Mouse (Mus musculus): ENCODE measurements around the gene Jchain. TPM values are rescaled to one million over a fixed set of nuclear protein-coding genes. Genes with fewer than 3 reads are reported as not detected.
"Not testable (repeated sequence)": the region's sequence is repeated elsewhere in the genome, so short reads cannot be mapped to it uniquely, and the experiment has no call there.

Gene Jchain
- polyA plus RNA-seq (2017; shearing (Covaris generic)), result 10 to 100 TPM; 13.7 to 95.4 (median 24.5) TPM

DNA sequence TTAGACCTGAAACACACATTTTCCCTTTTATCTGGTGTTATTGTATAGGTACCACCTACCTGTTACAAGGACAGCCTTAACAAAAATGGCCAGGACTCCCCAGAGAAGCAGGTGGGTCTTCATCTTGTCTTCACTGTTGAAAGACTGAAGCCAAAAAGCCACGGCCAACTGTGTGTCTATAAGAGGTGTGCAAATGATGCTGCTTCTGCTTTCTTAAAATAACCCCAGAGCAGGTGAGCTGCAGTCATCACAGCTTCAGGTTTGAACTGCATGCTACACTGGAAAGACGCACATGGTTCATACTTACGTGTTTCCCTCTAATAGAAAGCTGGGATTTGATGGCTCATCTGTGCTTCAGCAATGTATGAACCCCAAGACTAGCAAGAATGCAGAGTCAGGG, at the start of gene Jchain:
Jchain (minus strand) TSS at position 235 of the 400 bp plus-strand sequence.
- no peak for ATAC-seq

DNA sequence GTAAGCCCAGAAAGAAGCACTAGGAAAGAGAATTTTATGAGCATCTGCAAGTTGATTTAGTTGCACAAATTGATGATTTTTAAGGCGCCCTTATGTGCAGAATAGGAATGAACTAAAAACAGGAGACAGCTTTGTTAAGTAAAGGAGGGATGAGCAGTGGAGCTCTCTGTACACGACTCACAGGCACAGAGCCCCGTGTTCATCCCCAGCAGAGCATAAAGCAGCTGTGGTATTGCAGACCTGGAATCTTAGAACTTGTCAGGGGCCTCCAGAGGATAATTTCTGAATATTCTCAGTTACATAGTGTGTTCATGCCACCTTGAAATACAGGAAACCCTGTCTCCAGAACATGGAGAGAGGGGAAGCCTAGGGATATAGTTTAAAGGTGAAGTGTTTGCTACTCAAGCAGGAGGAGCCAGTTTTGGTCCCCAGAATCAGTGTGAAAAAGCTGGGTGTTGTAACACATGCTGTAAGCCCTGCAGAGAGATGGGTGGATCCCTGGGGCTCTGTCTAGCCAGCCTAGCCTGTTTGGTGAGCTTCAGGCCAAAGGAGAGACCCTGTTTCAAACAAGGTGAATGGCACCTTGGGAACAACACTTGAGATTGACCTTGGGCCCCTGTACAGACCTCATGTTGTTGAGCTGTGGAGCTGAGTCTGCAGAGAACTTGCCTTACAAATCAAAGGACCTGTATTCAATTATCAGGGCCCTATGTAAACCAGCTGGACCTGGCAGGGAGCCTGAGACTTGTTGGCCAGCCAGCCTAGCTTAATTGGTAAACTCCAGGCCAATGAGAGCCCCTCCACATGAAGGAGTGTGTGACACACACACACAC, 48.0 kb upstream of the Jchain start:
- no peak for ATAC-seq

DNA sequence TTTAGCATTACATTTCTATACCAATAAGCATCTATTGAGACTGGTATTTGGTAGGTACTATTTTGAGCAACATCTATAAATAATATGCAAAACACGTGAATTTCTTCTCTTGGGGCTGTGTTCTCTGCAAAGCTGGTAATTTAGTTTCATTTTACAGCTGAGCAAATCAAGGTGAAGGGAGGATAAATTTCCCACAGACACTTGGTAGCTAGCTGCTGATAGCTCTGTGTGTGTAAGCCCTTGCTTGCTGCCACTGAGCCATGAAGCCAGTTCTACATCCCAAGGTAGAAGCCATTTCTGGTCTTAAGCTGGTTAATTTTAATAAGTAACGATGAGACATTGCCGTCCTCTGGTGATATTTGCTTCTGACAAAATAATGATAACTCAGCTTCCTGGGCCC, 47.1 kb upstream of the Jchain start:
- no peak for ATAC-seq

DNA sequence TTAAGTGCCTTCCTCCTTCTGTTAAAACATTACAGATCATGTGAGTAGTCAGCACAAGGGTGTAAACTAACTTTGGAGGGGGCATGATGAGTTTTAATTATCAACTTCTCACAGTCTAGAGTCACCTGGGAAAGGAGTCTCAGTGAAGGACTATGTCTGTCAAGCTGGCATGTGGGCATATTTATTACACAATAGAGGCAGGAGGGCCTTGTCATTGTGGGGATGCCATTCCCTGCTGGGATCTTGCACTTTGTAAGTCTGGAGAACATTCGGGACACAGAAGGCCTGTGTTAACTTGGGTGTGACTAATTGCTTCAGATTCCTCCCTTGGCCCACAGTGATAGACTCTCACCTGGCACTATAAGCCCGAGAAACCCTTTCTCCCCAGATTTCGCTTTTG, 41.9 kb upstream of the Jchain start:
- no peak for ATAC-seq

DNA sequence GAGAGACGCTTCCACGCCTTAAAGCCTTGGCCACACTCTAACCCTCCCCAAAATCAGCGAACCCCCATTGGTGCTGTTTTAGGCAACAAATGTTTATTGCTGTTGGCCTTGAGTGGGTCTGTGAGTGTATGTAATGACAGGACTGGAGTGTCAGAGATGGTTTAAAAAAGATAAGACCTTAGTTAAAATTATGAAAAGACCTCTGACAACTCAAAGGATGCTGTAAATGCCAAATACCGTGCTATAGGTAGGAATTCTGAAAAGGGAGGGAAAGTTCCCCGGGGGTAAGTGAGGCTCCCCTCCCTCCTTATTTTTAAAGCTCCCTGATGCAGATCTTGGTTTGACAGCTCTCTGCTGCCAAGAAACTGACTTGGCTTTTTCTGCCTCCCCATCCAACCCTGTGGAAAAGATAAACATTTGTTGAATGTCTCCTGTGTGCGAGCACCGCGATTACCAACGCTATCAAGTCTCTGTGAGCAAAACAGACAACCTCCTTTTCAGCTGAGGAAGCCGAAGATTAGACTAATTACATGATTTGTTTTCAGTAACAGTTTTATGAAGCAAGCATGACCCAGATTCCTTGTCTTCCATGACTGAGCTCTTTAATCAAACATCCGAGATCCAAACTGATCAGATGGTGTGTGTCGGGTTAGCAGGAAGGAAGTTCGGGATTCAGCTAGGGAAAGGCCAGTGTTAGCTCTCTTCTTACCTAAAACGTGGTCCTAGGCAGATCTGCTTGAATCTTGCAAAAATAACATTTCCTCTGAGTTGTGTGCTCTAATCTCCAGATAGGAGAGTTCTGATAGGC, 38.5 kb upstream of the Jchain start:
- no peak for ATAC-seq

DNA sequence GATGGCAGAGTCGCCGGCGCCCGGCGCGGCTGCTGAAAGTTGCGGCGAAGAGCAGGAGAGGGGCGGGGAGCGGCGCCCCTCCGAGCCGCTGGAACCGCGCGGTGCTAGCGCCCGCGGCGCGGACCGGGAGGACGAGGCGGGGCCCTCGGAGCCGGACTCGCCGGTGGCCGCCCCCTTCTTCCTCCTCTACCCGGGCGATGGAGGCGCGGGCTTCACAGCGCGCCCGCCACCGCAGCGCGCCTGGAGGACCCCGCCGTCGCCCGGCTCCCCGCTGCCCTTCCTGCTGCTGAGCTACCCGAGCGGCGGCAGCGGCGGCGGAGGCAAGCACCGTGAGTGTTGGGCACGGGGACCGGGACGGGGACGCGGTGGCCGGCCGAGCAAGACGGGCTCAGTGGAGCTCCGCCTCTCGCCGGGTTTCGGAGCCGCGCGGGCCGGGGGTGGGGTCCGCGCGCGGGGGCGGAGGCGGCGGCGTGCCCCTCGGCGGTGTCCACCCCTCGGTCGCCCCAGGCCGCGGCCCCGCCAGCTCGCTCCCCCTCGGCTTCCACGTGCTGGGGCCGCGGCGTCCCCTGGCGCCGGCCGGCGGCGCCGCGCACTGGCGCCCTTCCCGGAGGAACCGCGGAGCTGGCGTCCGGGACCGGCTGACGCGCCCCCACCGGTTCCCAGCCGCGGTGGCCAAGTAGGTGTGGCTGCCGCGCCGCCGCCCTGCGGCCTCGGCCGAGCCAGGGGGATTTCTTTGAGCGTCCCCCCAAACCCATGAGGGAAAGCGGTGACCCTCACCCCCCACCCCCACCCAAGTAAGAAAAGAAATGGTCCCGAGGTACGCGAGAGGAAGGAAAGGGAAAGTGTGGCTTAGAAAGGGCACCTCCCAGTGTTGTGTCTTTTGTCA, 37.7 kb upstream of the Jchain start:
- ATAC-seq, result peak; percentile 51

DNA sequence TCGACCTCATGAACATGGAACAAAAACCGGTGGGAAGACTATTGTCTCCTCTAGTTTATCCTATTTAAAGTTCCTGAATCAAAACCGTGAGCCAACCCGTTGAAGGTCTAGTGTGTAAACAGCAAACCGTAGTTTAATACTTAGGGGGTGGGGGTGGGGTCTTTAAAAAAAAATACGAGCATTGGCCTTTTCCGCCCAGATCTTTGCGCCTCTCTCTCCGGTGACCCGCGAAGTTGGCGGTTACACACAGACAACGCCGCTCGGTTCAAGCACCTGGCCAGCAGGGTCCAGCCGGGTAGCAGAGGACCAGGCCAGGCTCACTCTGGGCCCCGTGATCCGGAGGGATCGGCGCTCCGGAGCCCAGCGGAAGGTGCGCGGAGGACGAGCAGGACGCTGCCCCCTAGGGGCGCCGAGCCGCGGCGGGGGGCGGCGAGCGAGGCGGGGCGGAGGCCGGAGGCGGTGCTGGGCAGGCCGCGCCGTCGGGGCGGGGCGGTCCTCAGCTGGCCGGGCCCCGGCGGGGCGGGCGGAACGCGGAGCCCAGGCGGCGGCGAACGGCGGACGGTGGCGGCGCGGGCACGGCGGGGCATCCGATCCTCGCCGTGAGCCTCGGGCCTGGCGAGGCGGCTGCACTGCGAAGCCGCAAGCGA, 36.9 kb upstream of the Jchain start, which contains the start of gene Rufy3:
Rufy3 (plus strand) TSS at position 540 of the 647 bp plus-strand sequence.
- ATAC-seq, result peak; percentile 68

DNA sequence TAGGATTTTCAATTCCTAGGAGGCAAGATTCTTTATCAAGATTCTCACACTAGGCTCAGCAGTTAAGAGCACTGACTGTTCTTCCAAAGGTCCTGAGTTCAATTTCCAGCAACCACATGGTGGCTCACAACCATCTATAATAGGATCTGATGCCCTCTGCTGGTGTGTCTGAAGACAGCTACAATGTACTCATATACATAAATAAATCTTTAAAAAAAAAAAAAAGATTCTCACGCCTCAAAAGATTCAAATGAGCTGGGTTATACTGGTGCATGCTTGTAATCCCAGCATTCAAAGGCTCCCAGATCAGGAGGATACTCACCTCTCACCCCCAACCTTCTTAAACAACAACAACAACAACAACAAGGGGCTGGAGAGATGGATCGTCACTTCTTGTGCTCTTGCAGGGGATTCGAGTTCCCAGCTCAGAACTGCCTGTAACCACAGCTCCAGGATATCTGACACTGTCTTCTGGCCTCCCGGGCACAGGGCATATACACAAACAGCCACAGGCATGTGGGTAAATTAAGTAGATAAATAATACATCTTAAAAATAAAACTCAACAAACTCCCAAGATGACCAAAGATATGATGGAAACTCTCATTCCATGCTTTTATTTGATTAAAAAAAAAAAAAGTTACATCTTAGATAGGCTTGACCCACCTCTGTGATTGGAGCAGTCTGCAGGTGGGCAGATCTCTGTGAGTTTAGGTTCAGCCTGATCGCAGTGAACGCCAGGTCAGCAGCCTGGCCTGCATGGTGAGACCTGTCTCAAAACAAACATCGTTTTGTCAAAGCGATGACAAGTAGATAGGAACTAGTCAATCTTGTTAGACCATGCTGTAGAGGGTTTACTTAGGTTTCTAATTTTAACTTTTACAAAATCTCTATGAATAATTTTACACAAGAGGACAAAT, 35.4 kb upstream of the Jchain start:
- ATAC-seq, result no peak

DNA sequence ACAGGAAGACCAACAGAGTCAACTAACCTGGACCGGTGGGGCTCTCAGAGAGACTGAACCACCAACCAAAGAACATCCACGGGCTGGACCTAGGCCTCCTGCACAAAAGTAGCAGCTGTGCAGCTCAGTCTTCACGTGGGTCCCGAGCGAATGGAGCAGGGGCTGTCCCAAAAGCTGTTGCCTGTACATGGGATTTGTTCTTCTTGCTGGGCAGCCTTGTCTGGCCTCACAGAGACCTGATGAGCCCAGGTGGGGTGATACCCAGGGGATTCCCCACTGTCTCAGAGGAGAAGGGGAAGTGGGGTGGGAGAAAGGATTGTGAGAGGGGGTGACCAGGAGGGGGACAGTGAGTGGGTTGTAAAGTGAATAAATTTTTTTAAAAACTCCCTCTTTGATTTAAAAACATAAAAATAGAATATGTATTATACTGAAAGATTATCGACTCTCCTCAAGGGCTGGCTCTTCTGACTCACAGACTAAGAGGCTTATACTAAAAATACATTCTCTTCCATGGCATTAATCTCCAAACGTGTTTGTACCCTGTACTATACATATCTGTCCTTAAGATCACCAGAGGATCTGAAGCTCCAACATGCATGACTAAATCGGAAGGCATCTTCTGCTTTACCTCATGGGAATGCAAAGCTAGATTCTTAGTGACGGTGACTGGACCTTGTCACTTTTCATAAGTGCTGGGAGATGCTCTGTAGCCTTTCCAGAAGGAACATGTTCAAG, 33.6 kb upstream of the Jchain start:
- no peak for ATAC-seq

DNA sequence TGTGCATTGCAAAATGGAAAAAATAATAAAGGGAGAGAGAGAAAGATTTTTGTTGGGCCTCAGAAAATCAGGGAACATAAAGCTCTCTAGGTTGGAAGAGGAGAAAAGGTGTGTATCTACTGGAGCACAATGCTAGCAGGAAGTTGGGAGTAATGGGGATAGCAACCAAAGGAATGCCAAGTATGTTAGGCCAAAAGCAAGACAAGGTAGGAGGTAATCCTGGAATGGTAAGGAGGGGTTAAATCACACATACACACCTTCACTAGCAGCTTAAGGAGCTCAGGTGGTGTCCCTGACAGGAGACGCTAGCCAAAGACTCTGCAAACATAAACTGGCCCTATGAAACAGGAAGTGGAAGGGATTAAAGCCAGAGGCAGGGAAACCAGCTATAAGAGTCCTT, 31.3 kb upstream of the Jchain start:
- no peak for ATAC-seq

DNA sequence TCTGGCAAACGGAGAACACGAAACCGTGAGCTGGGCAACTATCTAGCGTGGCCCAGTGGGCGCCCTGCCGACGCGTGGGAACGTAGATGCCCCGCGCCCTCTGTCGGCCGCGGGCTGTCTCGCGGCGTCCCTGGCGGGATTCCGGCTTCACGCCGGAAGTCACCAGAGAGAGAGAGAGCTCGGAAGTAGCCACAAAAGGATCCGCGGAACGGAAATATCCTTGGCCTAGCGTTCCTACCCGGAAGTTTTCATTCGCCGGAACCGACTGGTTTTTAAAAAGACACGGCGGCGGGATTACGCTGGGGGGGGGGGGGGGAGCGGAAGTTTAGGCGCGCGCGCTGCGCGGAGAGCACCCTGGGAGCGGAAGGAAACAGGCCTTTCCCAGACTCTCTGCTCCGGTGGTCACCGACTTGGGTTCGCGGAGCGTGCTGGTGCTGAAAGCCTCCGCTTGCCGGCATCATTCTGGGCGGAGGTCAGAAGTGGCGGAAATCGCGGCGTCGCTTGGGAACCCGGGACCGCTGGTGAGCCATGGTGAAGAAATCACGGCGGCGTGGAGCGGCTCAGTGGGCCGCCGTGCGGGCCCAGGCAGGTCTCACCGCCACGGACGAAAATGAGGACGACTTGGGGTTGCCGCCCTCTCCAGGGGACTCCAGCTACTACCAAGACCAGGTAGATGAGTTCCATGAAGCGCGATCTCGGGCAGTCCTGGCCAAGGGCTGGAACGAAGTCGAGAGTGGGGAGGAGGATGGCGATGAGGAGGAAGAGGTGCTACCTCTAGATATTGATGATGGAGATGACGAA, 26.6 kb upstream of the Jchain start, which contains the start of gene Utp3:
Utp3 (plus strand) TSS at position 377 of the 801 bp plus-strand sequence.
- ATAC-seq, result peak; percentile 90

DNA sequence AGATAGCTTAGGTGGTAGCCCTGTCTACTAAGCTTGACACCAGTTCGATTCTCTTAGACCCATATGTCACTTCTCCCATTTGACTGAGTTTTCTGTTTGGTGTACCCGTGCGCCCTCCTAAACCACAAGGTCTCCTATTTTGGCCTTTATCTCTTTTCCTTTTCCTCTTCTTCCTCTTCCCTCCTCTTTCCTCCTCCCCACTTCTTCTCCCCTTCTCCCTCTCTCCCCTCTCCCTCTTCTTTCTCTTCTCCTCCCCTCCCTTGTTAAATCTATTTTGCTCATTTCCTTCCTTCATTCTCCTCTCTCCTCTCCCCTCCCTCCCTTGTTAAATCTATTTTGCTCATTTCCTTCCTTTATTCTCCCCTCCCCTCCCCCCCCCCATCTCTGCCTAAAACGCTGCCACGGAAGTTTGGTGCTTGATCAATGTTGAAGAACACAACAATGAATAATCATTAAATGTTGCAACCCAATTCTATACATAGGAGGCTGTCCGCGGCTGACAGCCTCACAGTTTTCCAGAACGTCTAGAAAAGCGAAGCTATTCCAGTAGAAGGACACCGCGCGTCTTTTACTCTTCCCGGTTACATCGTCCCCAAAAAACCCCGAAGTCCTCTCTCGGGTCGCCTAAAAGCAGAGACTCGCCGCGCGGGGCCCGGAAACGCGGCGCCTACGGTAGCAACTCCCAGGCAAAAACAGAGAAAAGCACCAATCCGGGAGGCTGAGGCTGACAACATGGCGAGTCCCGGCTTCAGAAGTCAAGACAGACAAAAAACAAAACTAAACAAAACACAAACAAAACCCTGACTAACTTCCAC, 25.8 kb upstream of the Jchain start:
- peak; percentile 68 for ATAC-seq

DNA sequence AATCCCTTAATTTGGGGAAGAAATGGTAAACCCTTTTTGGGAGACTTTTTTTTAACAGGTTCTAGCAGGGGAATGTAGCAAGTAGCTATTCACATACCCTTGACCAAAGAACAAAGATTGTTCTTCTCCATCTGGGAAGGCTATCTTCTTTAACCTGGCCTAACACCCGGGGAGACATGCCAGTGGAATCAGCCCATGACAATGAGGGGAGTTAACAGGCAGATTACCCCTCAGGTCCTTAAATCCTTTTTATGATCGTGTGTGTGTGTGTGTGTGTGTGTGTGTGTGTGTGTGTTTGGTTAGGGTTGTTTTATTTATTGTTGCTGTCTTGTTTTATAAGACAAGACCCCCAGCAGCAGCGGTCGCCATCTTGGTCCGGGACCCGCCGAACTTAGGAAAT, 17.8 kb upstream of the Jchain start:
- ATAC-seq, result no peak

DNA sequence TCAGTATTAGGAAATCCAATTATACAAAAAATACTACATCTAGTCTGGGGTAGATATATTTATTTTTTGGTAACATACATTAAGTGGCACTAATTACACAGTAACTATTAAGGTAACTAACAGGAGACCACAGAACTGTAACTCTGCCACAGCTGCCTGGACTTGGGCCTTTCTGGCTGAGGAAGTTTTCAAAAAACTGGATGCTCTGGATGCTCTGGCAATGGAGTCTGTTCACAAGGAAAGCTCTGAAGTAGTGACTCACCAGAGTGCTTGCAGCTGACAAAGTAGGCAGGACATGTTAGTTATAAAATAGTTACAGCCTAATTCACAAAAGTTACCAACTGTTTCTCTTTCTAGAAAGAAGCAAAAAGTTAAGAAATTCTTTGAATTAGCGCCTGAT, 16.7 kb upstream of the Jchain start:
- ATAC-seq, result not testable (repeated sequence)

DNA sequence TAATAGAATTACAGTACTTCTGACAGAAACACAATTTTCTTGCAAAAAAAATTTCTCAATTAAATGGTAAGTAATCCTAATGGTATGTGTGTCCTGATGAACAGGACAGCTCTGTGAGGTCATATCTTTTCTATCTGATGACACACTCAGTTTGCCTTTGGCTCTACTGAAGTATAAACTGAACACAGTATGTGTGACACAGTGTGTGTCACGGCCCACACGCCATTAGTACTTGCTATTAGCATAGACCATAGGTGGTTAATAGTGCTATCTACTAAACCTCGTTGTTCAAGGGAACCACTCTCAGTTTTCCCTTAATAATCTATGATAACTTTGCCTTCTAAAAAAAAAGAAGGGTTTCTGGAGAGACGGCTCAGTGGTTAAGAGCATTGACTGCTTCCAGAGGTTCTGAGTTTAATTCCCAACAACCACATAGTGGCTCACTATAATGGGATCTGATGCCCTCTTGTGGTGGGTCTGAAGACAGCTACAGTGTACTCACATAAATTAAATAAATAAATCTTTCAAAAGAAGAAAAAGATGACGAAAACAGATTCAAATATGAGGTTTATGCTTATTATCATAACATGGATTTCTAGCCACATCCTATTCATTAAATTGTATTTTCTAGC, 15.1 kb upstream of the Jchain start:
- ATAC-seq, result peak; percentile 75

DNA sequence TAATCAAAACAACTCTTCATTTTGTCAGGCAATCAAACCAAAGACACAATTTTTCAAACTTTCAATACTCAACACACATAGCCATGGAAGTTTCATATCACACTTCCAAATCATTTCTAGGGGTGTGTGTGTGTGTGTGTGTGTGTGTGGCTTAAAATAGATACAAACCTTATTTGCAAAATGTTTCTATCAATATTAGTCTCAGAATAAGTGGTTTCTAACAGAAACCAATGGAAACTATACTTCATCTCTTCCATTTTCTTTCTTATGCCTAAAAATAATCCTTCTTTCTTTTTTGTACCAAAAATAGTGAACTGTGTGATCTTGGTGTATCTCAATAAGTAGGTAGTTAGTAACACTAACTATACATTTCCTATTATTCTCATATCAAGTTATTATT, 13.2 kb upstream of the Jchain start:
- ATAC-seq, result no peak

DNA sequence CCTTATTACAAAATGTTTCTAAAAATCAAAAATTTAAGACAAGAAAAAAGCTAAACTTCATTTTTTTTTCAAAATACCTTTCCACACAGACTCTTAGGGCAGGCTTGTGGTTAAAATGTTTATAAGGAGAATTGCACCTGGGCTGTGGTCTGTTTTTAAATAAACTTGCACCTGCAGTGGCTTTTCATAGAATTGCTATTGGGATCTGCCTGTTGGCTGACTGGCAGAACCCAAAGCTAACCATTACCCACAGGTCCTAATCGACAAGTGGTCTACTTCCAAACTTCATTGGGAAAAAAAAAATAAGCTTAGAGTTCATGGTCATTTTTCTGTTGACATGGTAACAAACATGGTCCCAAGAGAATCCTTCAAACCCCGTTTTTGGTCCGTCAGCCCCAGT, 7.0 kb upstream of the Jchain start:
- ATAC-seq, result no peak

DNA sequence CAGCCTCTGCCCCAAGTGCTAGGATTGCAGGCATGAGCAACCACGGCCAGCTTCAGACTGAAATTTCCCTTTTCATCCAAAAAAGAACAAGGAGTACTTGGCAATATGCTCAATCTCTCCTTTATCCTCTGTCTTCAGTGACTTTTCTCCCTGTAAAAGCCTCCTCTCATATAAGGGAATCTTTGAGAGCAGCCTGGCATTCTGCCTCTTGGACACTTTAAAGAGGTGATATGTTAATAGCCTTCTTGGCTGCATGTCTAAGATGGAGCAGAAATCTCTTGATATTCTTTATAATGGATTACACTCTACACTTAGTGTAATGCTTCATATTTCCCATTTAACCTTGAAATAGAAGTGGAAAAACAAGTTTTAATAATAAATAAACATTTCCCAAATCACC, 3.2 kb upstream of the Jchain start:
- ATAC-seq, result no peak

Measured in inflammation-experienced regulatory T-cells, adult 6 months (primary cell).